Mouse (Mus musculus) C2C12 (cell line): ENCODE results near the gene Srrt. TPM values are rescaled to one million over a fixed set of nuclear protein-coding genes. Genes with fewer than 3 reads are reported as not detected.
A peak's percentile ranks its signal among the peaks of the same experiment; 100 is the strongest.

Source experiments
- H3K27me3 ChIP-seq: one replicate; pipeline ENCODE4 v1.6.1; 2011; ENCODE audit not compliant: control insufficient read depth, insufficient read depth, insufficient read length
- H3K36me3 ChIP-seq: one replicate; pipeline ENCODE4 v1.6.1; 2011; ENCODE audit not compliant: control insufficient read depth, insufficient read depth
- H3K4me3 ChIP-seq: one replicate; pipeline ENCODE4 v1.5.1; 2011; ENCODE audit warnings: mild to moderate bottlenecking, control low read depth; ENCODE audit not compliant: poor library complexity, insufficient read depth, severe bottlenecking
- H3K79me2 ChIP-seq: one replicate; pipeline ENCODE4 v1.6.1; 2011; ENCODE audit not compliant: control insufficient read depth, insufficient read depth
- H3K79me3 ChIP-seq: one replicate; pipeline ENCODE4 v1.6.1; 2011; ENCODE audit warnings: low read depth, control low read depth
- H3ac ChIP-seq: one replicate; pipeline ENCODE3; 2011; ENCODE audit warnings: low read depth; ENCODE audit not compliant: control insufficient read depth, insufficient read length
- CEBPB ChIP-seq: IDR thresholded peaks from one replicate; pipeline ENCODE4 v1.6.1; 2011; ENCODE audit warnings: low read depth, mild to moderate bottlenecking, control low read depth, moderate library complexity
- CTCF ChIP-seq: IDR thresholded peaks from one replicate; pipeline ENCODE4 v1.5.1; 2011; ENCODE audit not compliant: control insufficient read depth, insufficient read depth, insufficient read length
- FOSL1 ChIP-seq: IDR thresholded peaks from one replicate; pipeline ENCODE4 v1.8.0; 2011; ENCODE audit warnings: mild to moderate bottlenecking, low read length; ENCODE audit not compliant: poor library complexity, insufficient read depth, severe bottlenecking
- MAX ChIP-seq: IDR thresholded peaks from one replicate; pipeline ENCODE4 v1.6.1; 2011; ENCODE audit warnings: mild to moderate bottlenecking, control low read depth
- MYOD1 ChIP-seq: IDR thresholded peaks from one replicate; pipeline ENCODE4 v1.6.1; 2011; ENCODE audit warnings: low read depth; ENCODE audit not compliant: control insufficient read depth, insufficient read length
- MYOG ChIP-seq: IDR thresholded peaks from one replicate; pipeline ENCODE4 v1.6.1; 2011; ENCODE audit not compliant: control insufficient read depth, insufficient read length; ENCODE audit errors: extremely low read depth
- USF1 ChIP-seq: IDR thresholded peaks from one replicate; pipeline ENCODE4 v1.6.1; 2011; ENCODE audit warnings: low read depth, mild to moderate bottlenecking, control low read depth, moderate library complexity
- polyA plus RNA-seq: library from polyadenylated mRNA; unstranded; fragments of >200 nt; fragmentation: generic; extraction: Trizol; gene quantifications from one replicate; pipeline ENCODE4 v1.2.1, GENCODE M21; 2012; ENCODE audit warnings: missing spikeins

The Srrt gene
- polyA plus RNA-seq, 1 experiment, result 130 TPM

DNA sequence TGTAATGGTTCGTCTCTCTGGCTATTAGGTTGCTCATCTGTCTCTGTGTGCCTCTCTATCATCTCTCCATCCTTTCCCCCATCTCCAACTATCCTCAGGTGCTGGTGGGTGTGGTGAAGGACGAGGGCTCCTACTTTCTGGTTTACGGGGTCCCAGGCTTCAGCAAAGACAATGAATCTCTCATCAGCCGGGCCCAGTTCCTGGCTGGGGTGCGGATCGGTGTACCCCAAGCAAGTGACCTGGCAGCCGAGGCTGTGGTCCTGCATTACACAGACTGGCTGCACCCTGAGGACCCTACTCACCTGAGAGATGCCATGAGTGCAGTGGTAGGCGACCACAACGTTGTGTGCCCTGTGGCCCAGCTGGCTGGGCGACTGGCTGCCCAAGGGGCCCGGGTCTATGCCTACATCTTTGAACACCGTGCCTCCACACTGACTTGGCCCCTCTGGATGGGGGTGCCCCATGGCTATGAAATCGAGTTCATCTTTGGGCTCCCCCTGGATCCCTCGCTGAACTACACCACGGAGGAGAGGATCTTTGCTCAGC is 16.0 kb downstream of the Srrt start:
- TF ChIP-seq MYOD1 (no peak), CEBPB (no peak), CTCF (no peak), MAX (no peak), FOSL1 (no peak), USF1 (no peak), MYOG (no peak)
- peaks cover 29% of the 10 kb centered on the region for H3K27me3 ChIP-seq
- no peaks in the 10 kb centered on the region for H3K79me2 ChIP-seq
- H3K4me3 ChIP-seq, result no peak overlapping the region
- peaks cover 14% of the 10 kb centered on the region for H3K36me3 ChIP-seq
- no peak overlapping the region for H3ac ChIP-seq
- no peaks in the 10 kb centered on the region for H3K79me3 ChIP-seq

GRCm38 (mm10) chr5:137290677-137291076 is 16.8 kb downstream of the Srrt start:
- Histone ChIP-seq H3K79me2 (no peaks in the 10 kb centered on the region), H3K27me3 (peaks cover 29% of the 10 kb centered on the region), H3ac (no peak overlapping the region), H3K79me3 (no peaks in the 10 kb centered on the region), H3K4me3 (no peak overlapping the region), H3K36me3 (peaks cover 8% of the 10 kb centered on the region)
- TF ChIP-seq CTCF (peak; percentile 80), MAX (no peak)

DNA sequence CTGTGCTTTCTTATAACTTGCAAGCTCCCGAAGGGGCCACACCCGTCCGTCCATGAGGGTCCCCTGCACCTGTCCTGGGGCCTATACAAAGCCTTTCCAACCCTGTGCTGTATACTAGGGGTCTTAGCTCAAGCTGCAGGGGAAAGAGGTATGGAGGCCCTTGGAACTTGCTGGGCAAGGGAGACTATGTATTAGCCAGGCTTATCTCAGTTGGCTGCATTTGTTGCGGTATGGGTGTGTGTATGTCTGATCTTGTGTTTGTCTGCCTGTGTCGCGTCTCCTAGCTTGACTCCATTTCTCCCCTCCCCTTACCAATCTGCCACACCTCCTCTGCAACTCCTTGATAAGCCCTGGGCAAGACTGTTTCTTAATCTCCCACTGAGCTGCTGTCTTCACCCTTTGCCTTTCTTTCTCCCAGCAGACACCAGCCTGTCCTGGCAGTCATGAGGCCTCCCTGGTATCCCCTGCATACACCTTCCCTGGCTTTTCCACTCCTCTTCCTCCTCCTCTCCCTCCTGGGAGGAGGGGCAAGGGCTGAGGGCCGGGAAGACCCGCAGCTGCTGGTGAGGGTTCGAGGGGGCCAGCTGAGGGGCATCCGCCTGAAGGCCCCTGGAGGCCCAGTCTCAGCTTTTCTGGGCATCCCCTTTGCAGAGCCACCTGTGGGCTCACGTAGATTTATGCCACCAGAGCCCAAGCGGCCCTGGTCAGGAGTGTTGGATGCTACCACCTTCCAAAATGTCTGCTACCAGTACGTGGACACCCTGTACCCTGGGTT is 17.7 kb downstream of the Srrt start:
- H3K79me2 ChIP-seq, result no peaks in the 10 kb centered on the region
- TF ChIP-seq MAX, result no peak
- no peak for TF ChIP-seq CTCF
- TF ChIP-seq FOSL1, result no peak
- TF ChIP-seq MYOD1, result no peak
- TF ChIP-seq MYOG, result no peak
- no peak for TF ChIP-seq CEBPB
- H3K79me3 ChIP-seq, result no peaks in the 10 kb centered on the region
- no peak overlapping the region for H3K4me3 ChIP-seq
- H3ac ChIP-seq, result no peak overlapping the region
- H3K36me3 ChIP-seq, result no peaks in the 10 kb centered on the region
- H3K27me3 ChIP-seq, result peaks cover 29% of the 10 kb centered on the region

- H3K79me3 ChIP-seq, result no peaks in the 10 kb centered on the region
- TF ChIP-seq USF1 (no peak), CEBPB (no peak), MYOG (no peak), FOSL1 (no peak), MYOD1 (no peak), CTCF (no peak), MAX (no peak)
- no peak overlapping the region for H3K4me3 ChIP-seq
- H3K79me2 ChIP-seq, result no peaks in the 10 kb centered on the region
- no peak overlapping the region for H3ac ChIP-seq
- H3K27me3 ChIP-seq, result peaks cover 29% of the 10 kb centered on the region
- H3K36me3 ChIP-seq, result no peaks in the 10 kb centered on the region
Measured at GRCm38 (mm10) chr5:137288999-137289470, 18.4 kb downstream of the Srrt start.

GRCm38 (mm10) chr5:137287953-137288743 is 19.3 kb downstream of the Srrt start:
- no peaks in the 10 kb centered on the region for H3K79me2 ChIP-seq
- H3ac ChIP-seq, result peak overlapping the region; percentile 11
- no peaks in the 10 kb centered on the region for H3K36me3 ChIP-seq
- H3K79me3 ChIP-seq, result no peaks in the 10 kb centered on the region
- TF ChIP-seq FOSL1 (no peak), USF1 (no peak), CTCF (no peak), MAX (no peak), MYOG (no peak), CEBPB (no peak), MYOD1 (no peak)
- no peak overlapping the region for H3K4me3 ChIP-seq
- H3K27me3 ChIP-seq, result peaks cover 29% of the 10 kb centered on the region
